Comparison of ENCODE assay signal across 1 mouse cellular context in the genomic region with DNA sequence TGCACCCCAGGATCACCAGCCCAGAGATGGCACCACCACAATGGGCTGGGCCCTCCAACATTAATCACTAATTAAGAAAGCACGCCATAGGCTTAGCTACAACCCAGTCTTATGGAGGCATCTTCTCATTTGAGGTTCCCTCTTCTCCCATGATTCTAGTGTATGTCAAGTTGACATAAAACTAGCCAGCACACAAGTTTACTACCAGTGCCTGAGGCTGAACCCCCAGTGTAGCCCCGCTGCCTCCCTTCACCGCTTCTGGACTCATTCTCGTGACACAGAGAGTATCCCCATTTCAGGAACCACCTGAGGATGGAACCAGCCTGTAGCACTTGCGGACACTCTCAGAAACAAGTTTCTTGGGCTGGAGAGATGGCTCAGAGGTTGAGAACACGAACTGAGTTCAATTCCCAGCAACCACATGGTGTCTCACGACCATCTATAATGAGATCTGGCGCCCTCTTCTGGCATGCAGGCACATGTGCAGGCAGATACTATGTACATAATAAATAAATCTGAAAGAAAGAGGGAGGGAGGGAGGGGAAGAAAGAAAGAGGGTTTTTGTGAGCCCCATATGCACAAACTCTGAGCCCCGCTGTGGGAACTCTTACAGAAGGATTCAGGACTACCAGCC.
TF ChIP-seq lines count a peak whose summit lies in the region.

No protein-coding gene starts in this region.

TF ChIP-seq in ES-E14, 5 proteins besides CTCF, POLR2A, EP300 and RAD21:
- TF ChIP-seq ZC3H11A (IDR thresholded peaks at IDR 0.05; ENCODE audit: borderline replicate concordance, low read depth, low read length) (peak; percentile 43; the same call in 1 of the 2 replicates), MAFK (IDR thresholded peaks at IDR 0.05; ENCODE audit: insufficient read depth, low read depth, low read length) (no peak)
